Mouse (Mus musculus) liver, embryonic 15.5 days (tissue): ENCODE measurements at regions not wholly inside any gene's neighbourhood (a gene's known extent, or its start where the extent isn't known, plus 50 kb on each side); places are given as distances from the start of the nearest gene placed in this dataset.

ENCODE experiments used
- ATAC-seq: fragments of 200-750 bp; cut with Nextera tagmentation; 2 replicates; pipeline ENCODE4 v1.8.0; 2017; ENCODE audit warnings: moderate number of reproducible peaks, mild to moderate bottlenecking, moderate library complexity; ENCODE audit not compliant: insufficient read depth
- H3K27ac ChIP-seq: fragments of 300-500 bp; sonication (generic); replicated peaks from 2 replicates; pipeline ENCODE4 v1.5.1; 2015; ENCODE audit warnings: mild to moderate bottlenecking, inconsistent platforms
- H3K27me3 ChIP-seq: fragments of 300-500 bp; sonication (generic); 2 replicates; pipeline ENCODE4 v1.6.1; 2015; ENCODE audit warnings: mild to moderate bottlenecking, inconsistent platforms
- H3K36me3 ChIP-seq: fragments of 300-500 bp; sonication (generic); replicated peaks from 2 replicates; pipeline ENCODE4 v1.6.1; 2015; ENCODE audit warnings: moderate library complexity, mild to moderate bottlenecking, inconsistent platforms
- H3K4me1 ChIP-seq: fragments of 300-500 bp; sonication (generic); replicated peaks from 2 replicates; pipeline ENCODE4 v1.6.1; 2015; ENCODE audit warnings: inconsistent platforms
- H3K4me2 ChIP-seq: fragments of 300-500 bp; sonication (generic); 2 replicates; pipeline ENCODE4 v1.6.1; 2015; ENCODE audit warnings: moderate library complexity, mild to moderate bottlenecking, inconsistent platforms
- H3K4me3 ChIP-seq: fragments of 300-500 bp; sonication (generic); replicated peaks from 2 replicates; pipeline ENCODE4 v1.5.1; 2015; ENCODE audit warnings: mild to moderate bottlenecking, inconsistent platforms
- H3K9ac ChIP-seq: fragments of 300-500 bp; sonication (generic); 2 replicates; pipeline ENCODE4 v1.6.1; 2015; ENCODE audit warnings: moderate library complexity, mild to moderate bottlenecking, inconsistent platforms
- H3K9me3 ChIP-seq: fragments of 300-500 bp; sonication (generic); replicated peaks from 2 replicates; pipeline ENCODE4 v1.6.1; 2016; ENCODE audit warnings: inconsistent platforms
- WGBS: fragments of 180-500 bp; shearing (Covaris S2); methylation state at CpG from one replicate; pipeline ENCODE4 v1.1.7; 2015; ENCODE audit warnings: mixed read lengths; ENCODE audit not compliant: insufficient replicate concordance; 5-methylcytosine and 5-hydroxymethylcytosine counted together

DNA sequence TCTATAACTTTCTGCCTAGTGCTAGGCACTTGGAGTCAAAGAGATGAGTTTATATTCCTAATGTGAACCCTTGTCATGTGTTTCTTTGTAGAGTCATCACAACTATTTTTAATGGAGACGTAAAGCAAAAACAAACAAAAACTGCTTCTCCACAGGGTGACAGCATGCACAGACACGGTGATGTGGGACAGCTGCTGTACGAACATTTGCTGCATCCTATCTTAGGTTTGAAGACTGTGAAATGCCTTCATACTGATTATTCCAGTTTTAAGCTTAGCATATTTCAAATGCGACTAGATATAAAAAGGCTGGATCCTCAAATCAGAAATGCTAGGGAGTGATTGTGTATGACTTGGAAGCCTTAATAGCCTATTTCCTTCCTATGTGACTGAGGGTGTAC lies 187.3 kb upstream of the Eci2 start:
- Histone ChIP-seq H3K4me3 (no peak overlapping the region), H3K27me3 (no peaks in the 10 kb centered on the region), H3K4me2 (no peak overlapping the region), H3K36me3 (no peaks in the 10 kb centered on the region), H3K4me1 (no peaks in the 10 kb centered on the region), H3K9me3 (no peaks in the 10 kb centered on the region), H3K9ac (no peak overlapping the region), H3K27ac (no peak overlapping the region)
- ATAC-seq: no peak
- 73% methylated on average over 4 of the region's 4 CpGs for WGBS

DNA sequence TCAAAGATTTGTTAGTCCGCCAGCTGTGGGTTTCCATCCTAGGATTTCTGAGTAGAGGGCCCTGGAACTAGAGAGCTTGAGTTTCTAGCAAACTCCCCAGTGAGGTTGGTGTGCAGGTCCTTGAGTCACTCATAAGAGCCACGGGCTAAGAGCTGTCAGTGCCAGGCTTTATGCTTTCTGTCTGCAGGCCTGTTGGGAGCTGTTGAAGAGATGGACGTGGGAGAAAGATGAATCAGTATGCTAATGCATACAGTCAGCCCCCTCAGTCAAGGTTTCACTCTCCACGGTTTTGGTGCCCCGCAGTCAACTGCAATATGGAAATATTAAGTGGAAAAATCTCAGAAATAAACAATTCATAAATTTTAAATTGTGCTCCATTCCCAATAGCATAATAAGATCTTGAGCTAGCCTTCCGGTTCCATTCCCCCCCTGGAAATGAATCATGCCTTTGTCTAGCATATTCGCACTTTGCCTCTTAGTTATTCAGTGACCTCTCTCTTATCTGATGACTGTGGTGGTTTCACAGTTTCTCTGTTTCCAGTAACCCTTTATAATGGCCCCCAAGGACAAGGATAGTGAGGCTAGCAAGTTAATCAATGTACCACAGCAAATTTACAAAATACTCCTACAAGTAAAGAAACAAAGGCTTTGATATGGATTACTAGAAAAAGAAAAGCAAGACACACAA lies 199.4 kb upstream of the Eci2 start:
- no peaks in the 10 kb centered on the region for H3K36me3 ChIP-seq
- H3K27me3 ChIP-seq: no peaks in the 10 kb centered on the region
- no peaks in the 10 kb centered on the region for H3K9me3 ChIP-seq
- no peak overlapping the region for H3K27ac ChIP-seq
- no peak for ATAC-seq
- no peak overlapping the region for H3K9ac ChIP-seq
- H3K4me1 ChIP-seq: no peaks in the 10 kb centered on the region
- H3K4me3 ChIP-seq: no peak overlapping the region
- WGBS: 58% methylated on average over 7 of the region's 7 CpGs
- no peak overlapping the region for H3K4me2 ChIP-seq

DNA sequence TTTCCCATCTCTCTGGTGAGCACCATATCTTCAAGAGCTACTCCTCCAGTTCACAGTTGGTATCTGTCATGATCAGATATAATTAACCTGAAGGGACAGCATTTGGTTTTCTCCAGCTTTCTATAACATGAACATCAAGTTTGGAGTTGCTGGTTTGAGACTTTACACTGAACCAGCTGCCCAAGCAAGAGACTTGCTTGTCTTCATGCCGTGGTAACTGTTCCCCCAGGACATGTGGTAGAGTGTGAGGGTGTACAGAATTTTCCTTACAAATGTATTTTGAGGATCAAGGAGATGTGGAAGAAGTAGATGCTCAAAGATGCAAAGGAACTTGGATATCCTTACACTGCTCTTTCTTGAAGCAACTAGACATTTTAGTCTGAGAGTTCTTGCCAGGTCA lies 200.0 kb upstream of the Eci2 start:
- Histone ChIP-seq H3K4me1 (no peaks in the 10 kb centered on the region), H3K27ac (no peak overlapping the region), H3K9me3 (no peaks in the 10 kb centered on the region), H3K4me2 (no peak overlapping the region), H3K36me3 (no peaks in the 10 kb centered on the region), H3K9ac (no peak overlapping the region), H3K4me3 (no peak overlapping the region), H3K27me3 (no peaks in the 10 kb centered on the region)
- no peak for ATAC-seq
- WGBS: 56% methylated on average over 1 of the region's 1 CpGs

DNA sequence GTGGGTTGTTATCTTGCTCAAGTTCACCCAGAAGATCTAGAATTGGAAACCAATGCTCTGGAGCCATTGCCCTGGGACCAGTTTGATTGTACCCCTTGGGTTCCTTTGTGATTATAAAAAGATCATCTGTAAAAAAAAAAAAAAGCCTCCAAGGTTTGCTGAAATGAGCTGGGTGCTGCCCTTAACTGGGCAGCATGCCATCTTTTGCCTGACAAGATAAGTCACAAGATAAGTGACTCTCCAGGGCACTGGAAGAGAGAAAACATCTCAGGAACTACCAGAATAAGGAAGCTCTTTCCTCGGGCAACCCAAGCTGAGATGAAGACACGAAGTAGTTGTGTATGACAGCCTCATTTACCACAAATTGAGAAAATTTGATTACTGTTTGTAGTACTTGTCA lies 202.7 kb upstream of the Eci2 start:
- Histone ChIP-seq H3K9ac (no peak overlapping the region), H3K9me3 (no peaks in the 10 kb centered on the region), H3K36me3 (no peaks in the 10 kb centered on the region), H3K27me3 (no peaks in the 10 kb centered on the region), H3K4me2 (no peak overlapping the region), H3K4me3 (no peak overlapping the region), H3K4me1 (no peaks in the 10 kb centered on the region), H3K27ac (no peak overlapping the region)
- WGBS: 37% methylated on average over 2 of the region's 2 CpGs
- ATAC-seq: no peak

DNA sequence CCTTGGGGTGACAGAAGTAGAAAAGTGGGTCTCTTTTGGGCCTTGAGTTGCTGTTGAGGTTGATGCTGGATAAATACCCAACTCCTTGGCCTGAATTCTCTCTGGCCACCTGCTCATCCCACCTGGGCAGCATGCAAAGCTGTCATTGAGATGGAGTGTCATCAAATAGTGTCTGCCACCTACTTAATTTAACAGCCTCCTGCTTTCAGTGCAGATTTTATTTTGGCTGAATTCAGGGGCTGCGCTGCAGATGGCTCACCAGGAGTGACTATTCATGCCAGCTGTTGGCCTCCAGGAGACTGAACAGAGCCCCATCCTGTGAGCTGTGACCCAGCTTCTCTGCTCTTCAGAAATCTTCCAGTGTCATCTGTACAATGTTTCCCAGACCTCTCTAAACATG lies 206.7 kb upstream of the Eci2 start:
- 74% methylated on average over 1 of the region's 1 CpGs for WGBS

DNA sequence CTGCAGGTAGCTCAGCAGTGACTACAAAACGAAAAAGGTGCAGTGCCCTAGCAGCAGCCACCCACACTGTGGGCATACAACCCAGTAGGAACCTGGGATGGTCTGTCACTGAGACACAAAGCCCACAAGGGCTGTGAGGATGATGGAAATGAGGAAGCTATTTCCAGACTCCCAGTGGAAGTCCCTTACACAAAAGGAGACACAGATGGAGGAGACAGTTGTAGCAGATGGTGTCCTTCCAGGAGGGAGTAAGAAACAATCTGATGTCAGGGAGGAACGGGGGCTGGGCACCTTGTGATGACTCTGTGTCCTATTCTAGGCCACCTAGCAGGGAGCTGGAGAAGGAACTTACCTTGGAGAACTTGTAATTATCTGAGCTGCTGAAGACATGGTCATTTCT lies 214.5 kb upstream of the Eci2 start:
- no peaks in the 10 kb centered on the region for H3K4me1 ChIP-seq
- no peak for ATAC-seq
- H3K27ac ChIP-seq: no peak overlapping the region
- 32% methylated on average over 2 of the region's 2 CpGs for WGBS
- H3K4me2 ChIP-seq: no peak overlapping the region
- H3K9me3 ChIP-seq: no peaks in the 10 kb centered on the region
- no peaks in the 10 kb centered on the region for H3K36me3 ChIP-seq
- H3K27me3 ChIP-seq: no peaks in the 10 kb centered on the region
- no peak overlapping the region for H3K9ac ChIP-seq
- no peak overlapping the region for H3K4me3 ChIP-seq

More for the DNA sequence above, 206.7 kb upstream of the Eci2 start:
- Histone ChIP-seq H3K27ac (no peak overlapping the region), H3K9ac (no peak overlapping the region), H3K4me1 (no peaks in the 10 kb centered on the region), H3K4me3 (no peak overlapping the region), H3K4me2 (no peak overlapping the region), H3K9me3 (no peaks in the 10 kb centered on the region), H3K27me3 (no peaks in the 10 kb centered on the region), H3K36me3 (no peaks in the 10 kb centered on the region)
- ATAC-seq: no peak

DNA sequence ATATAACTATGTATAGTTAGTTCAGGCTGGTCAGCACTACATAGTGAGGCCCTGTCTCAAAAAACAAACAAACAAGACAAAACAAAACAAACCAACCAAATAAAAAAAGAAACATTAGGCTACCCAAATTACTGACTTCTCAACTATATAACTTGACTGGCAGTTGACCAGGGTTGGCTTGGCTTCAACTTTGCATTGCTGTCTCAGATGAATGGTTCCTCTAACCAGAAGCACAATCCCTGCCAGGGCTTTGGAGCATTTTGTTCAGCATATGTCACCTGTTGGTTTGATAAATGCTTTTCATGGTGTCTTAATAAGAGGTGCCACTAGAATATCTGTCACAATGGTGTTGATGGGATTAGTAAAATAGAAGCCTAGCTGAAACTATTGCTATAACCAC lies 217.1 kb upstream of the Eci2 start:
- no peak for ATAC-seq

DNA sequence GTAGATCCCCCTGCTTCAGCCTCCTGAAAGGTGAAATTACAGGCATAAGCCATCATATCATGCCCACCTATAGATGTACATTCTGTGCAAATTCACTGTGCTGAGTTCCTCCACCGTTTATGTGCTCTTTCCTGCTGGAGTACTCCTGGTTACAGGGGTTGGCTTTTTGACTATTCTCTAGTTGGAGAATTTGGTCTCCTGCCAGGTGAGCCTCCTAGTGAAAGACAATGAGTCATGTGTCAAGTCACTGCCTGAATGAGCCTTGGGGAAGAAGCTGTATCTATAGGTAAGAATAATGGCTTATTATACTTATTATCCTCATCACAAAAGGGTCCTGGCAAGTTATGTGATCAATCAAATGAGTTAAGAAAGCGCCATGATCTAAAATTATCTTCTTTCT lies 230.5 kb upstream of the Eci2 start:
- Histone ChIP-seq H3K4me3 (no peak overlapping the region), H3K9me3 (no peaks in the 10 kb centered on the region), H3K27me3 (no peaks in the 10 kb centered on the region), H3K27ac (no peak overlapping the region), H3K9ac (no peak overlapping the region), H3K4me2 (no peak overlapping the region), H3K36me3 (no peaks in the 10 kb centered on the region), H3K4me1 (no peaks in the 10 kb centered on the region)
- WGBS: 62% methylated on average over 2 of the region's 2 CpGs
- no peak for ATAC-seq

More for the DNA sequence above, 217.1 kb upstream of the Eci2 start:
- H3K9ac ChIP-seq: no peak overlapping the region
- no peak overlapping the region for H3K4me2 ChIP-seq
- no peaks in the 10 kb centered on the region for H3K4me1 ChIP-seq
- H3K36me3 ChIP-seq: no peaks in the 10 kb centered on the region
- H3K27ac ChIP-seq: no peak overlapping the region
- no peaks in the 10 kb centered on the region for H3K9me3 ChIP-seq
- H3K4me3 ChIP-seq: no peak overlapping the region
- H3K27me3 ChIP-seq: no peaks in the 10 kb centered on the region

DNA sequence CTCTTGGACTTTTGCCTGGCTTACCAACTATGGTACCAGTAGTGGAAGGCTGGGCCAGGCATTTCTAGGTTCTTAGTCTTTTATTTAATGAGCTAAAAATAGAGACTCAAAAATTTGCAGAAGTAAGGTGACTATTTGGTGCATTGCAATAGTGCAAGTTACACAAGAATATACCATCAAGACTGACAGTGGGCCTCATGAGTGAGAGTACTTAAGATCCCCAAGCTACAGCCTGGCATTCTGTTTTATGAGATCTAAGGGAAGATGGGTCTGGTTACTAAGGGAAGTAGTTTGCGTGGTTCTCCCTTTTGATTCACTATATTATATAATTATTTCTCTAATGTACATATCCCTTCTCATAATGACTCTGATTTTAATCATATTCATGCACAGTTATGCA lies 231.8 kb upstream of the Eci2 start:
- no peaks in the 10 kb centered on the region for H3K36me3 ChIP-seq

DNA sequence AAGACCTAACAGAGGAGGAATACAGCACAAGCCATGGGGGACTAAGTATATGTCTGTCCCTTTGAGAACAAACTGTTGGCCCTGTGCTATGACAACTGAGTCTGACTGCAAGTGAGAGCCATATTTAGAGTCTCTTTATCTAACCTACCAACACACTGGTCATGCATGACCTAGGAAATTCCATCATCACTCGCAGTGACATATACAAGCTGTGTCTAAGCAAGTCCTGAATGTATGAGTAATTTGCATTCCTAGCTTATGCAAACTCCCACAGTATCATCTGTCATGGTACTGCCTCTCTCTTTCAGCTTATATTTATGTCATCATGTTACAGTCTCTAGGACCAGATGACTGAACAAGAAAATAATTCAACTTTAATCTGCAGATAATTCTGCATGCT lies 257.1 kb upstream of the Eci2 start:
- Histone ChIP-seq H3K4me3 (no peak overlapping the region), H3K4me1 (no peaks in the 10 kb centered on the region), H3K9ac (no peak overlapping the region), H3K9me3 (no peaks in the 10 kb centered on the region), H3K27ac (no peak overlapping the region), H3K4me2 (no peak overlapping the region), H3K36me3 (no peaks in the 10 kb centered on the region), H3K27me3 (no peaks in the 10 kb centered on the region)
- ATAC-seq: no peak
- 49% methylated on average over 1 of the region's 1 CpGs for WGBS

More for the DNA sequence above, 231.8 kb upstream of the Eci2 start:
- no peaks in the 10 kb centered on the region for H3K4me1 ChIP-seq
- WGBS: 67% methylated on average over 1 of the region's 1 CpGs
- H3K27me3 ChIP-seq: no peaks in the 10 kb centered on the region
- H3K9ac ChIP-seq: no peak overlapping the region
- no peaks in the 10 kb centered on the region for H3K9me3 ChIP-seq
- no peak overlapping the region for H3K4me3 ChIP-seq
- H3K4me2 ChIP-seq: no peak overlapping the region
- no peak for ATAC-seq
- no peak overlapping the region for H3K27ac ChIP-seq

DNA sequence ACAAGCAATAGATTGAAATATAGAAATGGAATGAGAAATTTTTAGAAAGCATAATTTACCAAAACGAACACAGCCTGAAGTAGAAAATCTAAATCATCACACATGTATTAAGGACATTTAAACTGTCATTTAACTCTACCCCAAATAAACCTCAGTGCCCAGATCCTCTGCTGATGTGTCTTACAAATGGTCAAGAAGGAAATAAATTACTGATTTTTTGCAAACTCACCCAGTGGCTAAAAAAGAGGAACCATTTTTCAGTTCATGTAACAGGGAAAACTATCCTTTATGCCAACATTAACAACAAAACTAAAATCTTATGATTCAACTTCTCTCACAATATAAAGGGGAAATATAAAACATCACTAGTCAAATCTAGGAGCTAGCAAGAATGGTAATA lies 275.2 kb upstream of the Eci2 start:
- no peak overlapping the region for H3K27ac ChIP-seq
- no peak overlapping the region for H3K9ac ChIP-seq
- WGBS: 21% methylated on average over 1 of the region's 1 CpGs
- H3K4me3 ChIP-seq: no peak overlapping the region
- no peaks in the 10 kb centered on the region for H3K27me3 ChIP-seq
- H3K4me1 ChIP-seq: no peaks in the 10 kb centered on the region
- no peaks in the 10 kb centered on the region for H3K9me3 ChIP-seq
- H3K36me3 ChIP-seq: no peaks in the 10 kb centered on the region
- no peak for ATAC-seq
- no peak overlapping the region for H3K4me2 ChIP-seq

DNA sequence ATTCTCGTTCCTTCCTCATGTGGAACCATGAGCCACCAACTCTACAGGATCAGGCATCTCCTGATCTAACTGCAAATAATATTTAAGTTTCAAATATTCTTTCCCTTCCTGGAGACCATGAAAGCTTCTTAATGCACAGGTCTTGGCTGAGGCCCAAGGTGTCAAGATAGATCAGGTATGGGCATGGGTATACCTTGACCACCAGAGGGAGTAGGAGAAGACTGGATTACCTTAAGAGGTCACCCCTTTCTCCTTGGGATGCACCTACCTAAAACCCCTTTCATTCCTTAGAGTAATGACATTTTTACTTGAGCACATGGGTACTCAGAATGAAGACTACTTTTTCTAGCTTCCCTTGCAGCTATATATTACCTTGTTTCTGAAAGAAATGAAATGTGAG lies 289.9 kb upstream of the Eci2 start:
- no peak overlapping the region for H3K27ac ChIP-seq
- H3K9ac ChIP-seq: no peak overlapping the region
- H3K4me1 ChIP-seq: no peaks in the 10 kb centered on the region
- no peaks in the 10 kb centered on the region for H3K9me3 ChIP-seq
- no peaks in the 10 kb centered on the region for H3K36me3 ChIP-seq
- H3K4me2 ChIP-seq: no peak overlapping the region
- no peaks in the 10 kb centered on the region for H3K27me3 ChIP-seq
- H3K4me3 ChIP-seq: no peak overlapping the region
- no peak for ATAC-seq
- WGBS: 57% methylated on average over 1 of the region's 1 CpGs
